Mouse (Mus musculus) right cerebral cortex, postnatal 14 days (tissue): ENCODE results near the gene Rybp.

Experiments used
- DNase-seq: peaks from one replicate; pipeline ENCODE4 v3.0.0; 2022

Rybp gene

GRCm38 (mm10) chr6:100286573-100287333 is 532 bp downstream of the Rybp start:
- DNase-seq: peak; percentile 67

- no peak for DNase-seq
Observed at GRCm38 (mm10) chr6:100285985-100286572, 1.2 kb downstream of the Rybp start.

GRCm38 (mm10) chr6:100278841-100279240 is 8.4 kb downstream of the Rybp start:
- no peak for DNase-seq

GRCm38 (mm10) chr6:100276344-100276743 is 10.9 kb downstream of the Rybp start:
- no peak for DNase-seq

- DNase-seq: no peak
Observed at GRCm38 (mm10) chr6:100275643-100276042, 11.6 kb downstream of the Rybp start.

- DNase-seq: no peak
Observed at GRCm38 (mm10) chr6:100273556-100273955, 13.7 kb downstream of the Rybp start.

- no peak for DNase-seq
Observed at GRCm38 (mm10) chr6:100271992-100272391, 15.3 kb downstream of the Rybp start.

- no peak for DNase-seq
Observed at GRCm38 (mm10) chr6:100270765-100271164, 16.5 kb downstream of the Rybp start.

GRCm38 (mm10) chr6:100259607-100260006 is 27.7 kb downstream of the Rybp start:
- DNase-seq: no peak

- no peak for DNase-seq
Observed at GRCm38 (mm10) chr6:100258278-100258677, 29.0 kb downstream of the Rybp start.

- DNase-seq: no peak
Observed at GRCm38 (mm10) chr6:100255411-100255810, 31.9 kb downstream of the Rybp start.

GRCm38 (mm10) chr6:100254671-100255070 is 32.6 kb downstream of the Rybp start:
- no peak for DNase-seq

GRCm38 (mm10) chr6:100244474-100244873 is 42.8 kb downstream of the Rybp start:
- DNase-seq: no peak

- DNase-seq: no peak
Observed at GRCm38 (mm10) chr6:100235036-100235435, 52.2 kb downstream of the Rybp start.

- no peak for DNase-seq
Observed at GRCm38 (mm10) chr6:100233522-100233921, 53.8 kb downstream of the Rybp start.

- no peak for DNase-seq
Observed at GRCm38 (mm10) chr6:100233061-100233460, 54.2 kb downstream of the Rybp start.

- no peak for DNase-seq
Observed at GRCm38 (mm10) chr6:100226204-100226603, 61.1 kb downstream of the Rybp start.

GRCm38 (mm10) chr6:100223932-100224331 is 63.4 kb downstream of the Rybp start:
- DNase-seq: no peak

- DNase-seq: no peak
Observed at GRCm38 (mm10) chr6:100223435-100223834, 63.9 kb downstream of the Rybp start.

GRCm38 (mm10) chr6:100222927-100223326 is 64.4 kb downstream of the Rybp start:
- DNase-seq: no peak

- no peak for DNase-seq
Observed at GRCm38 (mm10) chr6:100221803-100222202, 65.5 kb downstream of the Rybp start.

GRCm38 (mm10) chr6:100220917-100221560 is 66.2 kb downstream of the Rybp start:
- no peak for DNase-seq

- no peak for DNase-seq
Observed at GRCm38 (mm10) chr6:100219971-100220370, 67.3 kb downstream of the Rybp start.
